Mouse (Mus musculus) kidney, adult 2 months (tissue): ENCODE measurements at regions not wholly inside any gene's neighbourhood (a gene's known extent, or its start where the extent isn't known, plus 50 kb on each side); places are given as distances from the start of the nearest gene placed in this dataset.

Experiments used
- CTCF ChIP-seq: fragments of 200-500 bp; conservative IDR thresholded peaks from 2 replicates; pipeline ENCODE4 v1.5.1; 2011; ENCODE audit warnings: low read depth, mild to moderate bottlenecking, control low read depth, low read length, moderate library complexity, mixed read lengths; ENCODE audit not compliant: insufficient read depth, insufficient read length
- POLR2A ChIP-seq: fragments of 200-500 bp; IDR thresholded peaks from one replicate; pipeline ENCODE4 v1.6.1; 2011; ENCODE audit warnings: low read depth, low read length, control low read depth

GRCm38 (mm10) chr11:25335667-25336066 lies 874.9 kb downstream of the 5730522E02Rik start:
- no peak for TF ChIP-seq CTCF
- TF ChIP-seq POLR2A: no peak
